Mouse (Mus musculus) frontal cortex, postnatal 25 days (tissue): ENCODE data around the gene 4933415A04Rik.

ENCODE experiments used
- DNase-seq, 2 experiments: peaks; one replicate each; pipeline ENCODE4 v3.0.0; 2022; ENCODE audit warnings: low spot score in 2 of 2

Gene 4933415A04Rik

DNA sequence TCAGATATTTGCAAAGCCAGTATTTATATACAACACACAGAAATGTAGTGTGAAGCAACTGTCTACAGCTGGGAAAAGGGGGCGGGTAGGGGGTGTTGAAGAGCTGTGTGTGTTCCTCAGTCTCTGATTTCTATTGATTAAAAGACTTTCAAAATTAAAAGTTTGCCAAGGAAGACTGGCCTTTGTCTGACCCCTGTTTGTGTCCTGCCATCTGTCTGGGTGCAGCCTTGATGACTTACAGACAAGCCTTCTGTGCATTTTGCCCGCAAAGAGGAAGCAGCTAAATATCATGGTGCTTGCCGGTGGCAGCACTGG, 11.8 kb upstream of the 4933415A04Rik start:
- DNase-seq = no peak

DNA sequence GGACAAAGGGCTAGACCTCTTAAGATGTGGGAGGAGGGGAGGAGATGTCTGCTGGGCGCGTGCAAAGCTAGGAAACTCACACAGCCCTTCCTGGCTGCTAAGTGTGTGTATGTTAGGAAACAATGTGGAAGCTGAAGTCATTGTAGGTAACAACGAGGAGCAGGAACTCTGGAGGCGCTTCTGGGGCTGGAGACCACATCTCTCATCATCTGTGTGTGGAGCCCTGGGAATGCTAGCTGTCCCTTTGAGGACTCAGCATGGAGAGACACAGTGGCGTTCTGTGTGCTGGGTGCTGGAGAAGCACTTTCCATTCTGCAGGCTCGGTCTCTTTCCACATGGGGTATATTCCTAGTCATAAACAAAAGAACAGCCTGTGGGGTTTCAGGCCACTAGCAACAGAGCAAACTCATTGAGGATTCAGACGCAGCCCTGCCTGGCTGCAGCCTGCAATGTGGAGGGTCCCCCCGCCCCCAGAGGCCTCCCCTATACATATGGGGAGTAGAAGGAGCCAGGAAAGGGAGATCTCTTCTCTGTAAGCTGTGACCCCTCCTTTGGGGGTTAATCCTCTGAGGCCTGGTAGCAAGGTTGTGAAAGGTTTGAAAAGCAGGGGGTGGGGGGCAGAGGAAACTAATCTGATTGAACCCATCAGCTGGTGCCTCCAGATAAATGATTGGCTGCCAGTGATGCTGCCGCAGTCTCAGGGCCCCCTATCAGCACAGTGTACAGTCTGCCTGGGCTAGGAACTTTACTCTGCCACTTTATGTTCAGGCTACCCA, 11.3 kb upstream of the 4933415A04Rik start:
- DNase-seq = no peak

DNA sequence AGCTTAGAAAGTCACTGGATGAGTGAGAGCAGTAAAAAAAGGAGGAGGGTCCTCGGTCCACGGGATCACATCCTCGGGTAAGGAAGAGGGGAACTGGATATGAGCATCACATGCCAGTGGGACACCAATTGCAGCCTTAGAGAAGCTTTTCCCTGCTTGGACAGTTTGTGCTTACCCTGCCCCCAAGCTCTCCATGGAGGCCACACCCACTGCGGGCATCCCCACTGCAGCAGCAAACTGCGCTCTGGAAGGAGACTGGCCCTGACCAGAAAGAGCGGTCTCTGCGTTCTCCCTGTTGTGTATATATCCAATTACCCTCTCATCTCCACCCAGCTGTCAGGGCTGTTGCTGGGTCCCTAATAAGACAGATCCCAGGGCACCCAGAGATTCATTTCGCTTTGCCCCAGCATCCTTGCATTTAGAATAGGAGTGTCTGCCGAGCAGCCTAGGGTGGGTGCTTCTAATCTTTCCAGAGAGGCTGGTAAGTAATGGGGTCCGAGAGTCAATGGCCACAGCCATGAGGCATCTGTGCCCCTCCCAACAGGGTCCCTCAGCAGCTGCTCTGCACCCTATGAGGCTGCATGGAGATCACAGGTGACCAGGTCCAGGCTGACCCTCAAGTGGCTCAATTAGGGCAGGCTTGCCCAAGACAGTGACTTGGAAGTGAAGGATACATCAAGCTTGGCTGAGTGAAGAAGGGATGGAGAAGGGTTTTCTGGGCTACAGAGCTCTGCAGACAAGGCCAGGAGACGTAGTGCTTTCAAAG, 8.9 kb upstream of the 4933415A04Rik start:
- no peak for DNase-seq

DNA sequence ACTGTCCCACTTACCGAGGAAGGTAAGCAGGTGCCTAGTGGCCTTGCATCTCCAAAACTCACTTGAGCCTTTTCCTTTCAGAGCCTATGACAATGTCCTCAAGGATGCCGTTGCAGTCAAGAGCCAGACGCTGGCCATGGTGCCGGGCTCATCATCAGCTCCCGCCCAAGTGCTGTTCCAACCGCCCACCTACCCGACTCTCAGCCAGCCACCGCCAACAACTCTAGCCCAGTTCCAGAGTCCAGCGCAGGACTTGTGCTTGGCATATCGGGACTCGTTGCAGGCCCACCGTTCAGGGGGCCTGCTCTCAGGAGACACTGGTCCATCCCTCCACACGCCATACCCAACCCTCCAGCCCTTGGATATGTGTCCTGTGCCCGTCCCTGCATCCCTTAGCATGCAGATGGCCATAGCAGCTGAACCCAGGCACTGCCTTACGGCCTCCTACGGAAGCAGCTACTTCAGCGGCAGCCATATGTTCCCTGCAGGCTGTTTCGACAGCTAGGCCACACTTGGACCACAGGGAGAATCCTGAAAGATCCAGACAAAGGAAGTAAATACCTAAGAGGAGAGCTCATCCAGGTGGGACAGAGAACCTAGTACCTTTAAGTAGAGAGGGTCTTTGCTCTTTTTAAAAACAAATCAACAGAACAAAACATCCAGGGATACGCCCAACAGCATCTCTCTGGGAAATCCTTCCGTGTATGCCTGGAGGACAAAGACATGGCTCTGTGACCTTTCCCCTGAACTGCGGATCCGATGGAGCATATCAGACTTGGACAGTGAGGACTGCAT, 1.4 kb upstream of the 4933415A04Rik start:
- no peak for DNase-seq

DNA sequence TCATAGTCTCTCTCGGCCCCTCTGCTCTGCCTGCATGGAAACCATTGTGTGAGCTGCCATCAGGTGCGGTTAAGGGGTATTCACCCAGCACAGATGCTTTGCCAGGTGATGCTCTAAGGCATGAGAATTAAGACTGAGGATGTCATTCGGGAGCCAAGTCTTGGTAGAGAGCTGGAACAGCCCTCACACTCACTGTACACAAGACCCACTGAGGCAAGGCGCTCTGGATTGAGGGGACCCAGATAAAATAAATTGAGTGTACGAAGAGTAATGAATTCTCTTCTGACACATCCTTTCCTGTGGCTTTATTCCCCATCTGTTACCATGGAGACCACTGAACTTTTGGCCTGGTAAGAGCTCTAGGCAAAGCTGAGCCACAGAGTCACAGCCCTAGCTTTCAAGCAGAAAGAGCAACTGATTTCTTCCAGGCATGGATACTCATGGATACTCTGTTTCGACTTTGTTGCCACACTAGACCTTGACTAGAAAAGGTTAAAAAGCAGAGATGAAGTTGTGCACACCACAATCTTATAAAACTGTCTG, 2.8 kb downstream of the 4933415A04Rik start:
- DNase-seq = no peak

DNA sequence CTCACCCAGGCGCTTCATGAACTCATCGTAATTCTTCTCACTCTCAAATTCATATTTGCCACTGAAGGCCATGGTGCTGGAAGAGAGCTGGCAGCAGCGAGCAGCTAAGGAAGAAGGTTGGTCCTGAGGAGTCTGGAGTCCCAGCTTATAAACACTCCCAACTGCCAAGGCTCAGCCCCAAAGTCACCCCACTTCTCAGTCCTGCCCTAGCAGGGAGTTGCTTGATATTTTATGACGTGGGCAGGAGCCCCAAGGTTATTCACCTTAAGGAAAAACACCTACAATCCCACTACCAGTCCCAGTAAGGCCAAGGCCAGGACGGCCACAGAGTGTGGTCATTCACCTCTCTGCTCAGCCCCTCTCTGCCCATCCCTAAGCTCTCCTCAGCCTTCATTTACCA, 14.6 kb downstream of the 4933415A04Rik start, which contains the start of gene Fabp6:
Gene Fabp6 (minus strand): TSS at position 101 of the 400 bp plus-strand sequence.
- DNase-seq = no peak

DNA sequence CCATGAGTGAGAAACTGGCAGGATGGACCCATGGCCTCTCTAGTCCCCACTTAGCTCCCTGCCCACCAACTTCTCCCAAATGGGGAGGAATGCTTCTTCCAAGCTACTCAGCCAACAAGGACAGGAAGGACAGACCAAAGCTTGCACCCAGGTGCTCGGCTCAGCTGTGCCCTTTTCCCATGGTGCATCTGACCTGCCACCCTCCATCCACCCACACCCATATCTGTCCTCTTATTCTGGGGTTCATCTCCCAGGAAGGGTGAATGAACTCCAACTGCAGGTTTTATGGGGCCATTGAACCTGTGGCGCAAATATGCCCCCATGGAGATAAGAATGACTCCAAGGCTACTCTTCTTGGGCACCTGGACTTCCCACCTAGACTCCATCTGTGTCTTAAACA, 17.4 kb downstream of the 4933415A04Rik start:
- DNase-seq = no peak

DNA sequence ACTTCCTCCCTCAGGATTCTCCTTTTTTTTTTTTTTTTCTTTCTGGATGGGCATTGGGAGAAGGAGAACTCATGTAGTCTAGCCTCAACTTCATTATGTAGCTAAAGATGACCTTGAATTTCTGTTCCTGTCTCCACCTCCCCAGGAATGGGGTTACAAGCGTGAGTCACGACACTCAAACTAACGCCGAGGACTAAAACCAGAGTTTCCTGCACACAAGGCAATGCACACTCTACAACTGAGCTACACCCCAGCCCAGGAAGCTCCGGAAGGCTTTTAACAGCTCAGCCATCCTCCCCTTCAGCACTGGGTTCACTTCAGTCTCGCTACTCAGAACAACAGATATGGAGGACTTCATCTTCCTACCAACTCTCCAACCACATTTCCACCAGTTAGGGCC, 18.1 kb downstream of the 4933415A04Rik start:
- DNase-seq = no peak

DNA sequence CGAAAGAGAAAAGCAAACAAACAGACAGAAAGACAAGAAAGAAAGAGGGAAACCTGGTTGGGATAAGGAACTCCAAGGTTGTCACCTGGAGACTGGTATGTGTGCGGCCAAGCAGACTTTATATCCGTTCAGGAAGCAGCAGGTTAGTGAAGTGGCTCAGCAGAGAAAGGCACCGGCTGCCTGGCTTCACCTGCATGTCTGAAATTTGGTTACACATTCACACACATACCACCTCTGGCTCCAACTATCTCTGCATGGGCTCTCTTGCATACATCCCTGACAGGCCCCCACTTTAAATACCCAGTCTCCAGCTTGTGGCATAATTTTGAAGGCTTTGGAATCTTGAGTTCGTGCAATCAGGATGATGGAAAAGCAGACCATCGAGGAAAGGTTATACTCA, 19.0 kb downstream of the 4933415A04Rik start:
- no peak for DNase-seq

DNA sequence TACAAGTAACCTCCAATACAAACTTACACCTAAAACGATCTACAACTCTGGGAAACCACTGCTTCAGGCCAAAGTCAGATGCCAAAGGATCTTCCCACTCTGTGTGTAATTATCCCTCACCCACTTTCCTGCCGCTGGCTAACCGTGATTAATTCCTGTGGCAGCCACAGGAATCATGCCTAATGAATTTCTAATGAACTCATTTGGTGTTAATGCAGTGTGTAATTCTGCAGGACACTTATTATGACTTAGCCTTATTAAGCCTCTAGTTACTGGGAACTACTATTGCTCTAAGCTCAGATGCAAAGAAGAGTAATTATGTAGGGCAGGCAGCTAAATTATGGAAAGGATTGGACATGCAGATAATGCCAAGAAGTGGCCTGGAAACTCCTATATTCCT, 21.6 kb downstream of the 4933415A04Rik start:
- no peak for DNase-seq

DNA sequence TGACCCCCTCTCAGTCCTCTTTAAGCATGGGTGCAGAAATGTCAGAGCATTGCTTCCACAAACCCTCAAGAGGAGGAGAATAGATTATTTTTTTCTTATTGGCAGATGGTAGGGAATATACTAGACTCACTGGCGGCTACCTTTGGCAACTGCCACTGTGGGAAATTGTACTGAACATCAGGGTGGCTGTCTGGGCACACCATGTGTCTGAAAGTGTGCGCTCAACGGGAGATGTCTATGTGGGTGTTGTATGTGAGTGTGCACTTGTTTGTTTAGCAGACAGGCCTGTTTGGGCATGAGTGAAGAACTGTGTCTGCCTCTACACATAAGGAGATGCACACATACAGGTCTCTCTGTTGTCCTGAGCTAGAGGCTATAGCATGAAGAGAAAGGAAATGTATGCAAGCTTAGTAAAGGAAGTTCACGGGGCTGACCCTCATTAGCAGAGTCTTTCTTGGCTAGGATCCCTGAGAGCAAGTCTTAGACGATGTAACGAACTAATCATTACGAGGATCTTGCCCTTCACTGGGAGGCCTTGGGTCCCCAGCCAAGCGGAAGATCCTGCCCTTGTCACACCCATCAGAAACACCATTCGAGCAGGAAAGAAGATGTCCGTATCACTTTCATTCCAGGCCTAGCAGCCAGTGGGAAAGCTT, 23.3 kb downstream of the 4933415A04Rik start:
- no peak for DNase-seq

DNA sequence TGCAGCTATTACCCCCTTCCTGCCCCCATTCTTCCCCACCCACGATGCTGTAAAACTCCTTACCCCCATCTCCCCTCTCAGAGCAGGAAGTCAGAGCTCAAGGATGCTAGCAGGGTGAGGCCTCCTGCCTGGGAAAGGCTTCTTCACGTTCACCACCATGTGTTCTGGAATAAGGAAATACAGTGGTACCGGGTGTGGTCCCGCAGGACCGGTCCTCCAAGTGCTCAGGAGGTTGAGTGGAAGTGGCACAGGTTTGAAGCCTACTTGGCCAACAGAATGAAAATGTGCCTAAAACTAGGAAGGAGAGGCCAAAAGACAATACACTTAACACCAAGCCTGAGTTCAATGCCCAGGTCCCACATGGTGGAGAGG, 23.8 kb downstream of the 4933415A04Rik start:
- no peak for DNase-seq

DNA sequence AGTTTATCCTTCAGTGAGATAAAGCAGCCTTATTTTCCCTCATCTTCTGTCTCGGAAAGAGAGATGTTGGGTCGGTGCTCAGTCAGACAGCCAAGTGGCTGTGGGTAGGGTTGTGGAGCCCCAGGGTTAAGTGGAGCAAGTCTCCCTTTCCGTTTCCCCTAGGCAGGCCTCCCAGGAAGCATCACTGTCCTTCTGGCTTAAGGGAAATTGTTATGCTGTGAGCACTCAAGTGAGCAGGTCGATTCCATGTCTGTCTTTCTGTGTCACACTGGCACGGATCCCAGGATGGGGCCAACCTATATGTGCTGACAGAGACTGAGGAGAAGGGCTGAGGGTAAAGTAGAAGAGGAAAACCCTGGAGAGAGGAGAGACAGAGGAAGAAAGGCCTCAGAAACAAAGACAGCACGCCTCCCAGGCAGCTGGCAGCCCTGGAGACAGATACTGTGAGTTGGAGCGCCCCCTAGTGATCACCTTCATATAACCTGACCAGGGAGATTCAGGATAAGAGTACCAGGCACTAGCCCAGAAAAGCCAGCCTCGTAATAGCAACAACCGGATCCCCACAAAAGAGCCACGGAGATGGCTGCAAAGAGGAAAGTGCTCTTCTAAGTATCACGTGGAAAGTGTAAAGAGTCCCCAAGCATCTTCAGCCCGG, 26.1 kb downstream of the 4933415A04Rik start:
- peak; percentile 67 to 80 for DNase-seq

DNA sequence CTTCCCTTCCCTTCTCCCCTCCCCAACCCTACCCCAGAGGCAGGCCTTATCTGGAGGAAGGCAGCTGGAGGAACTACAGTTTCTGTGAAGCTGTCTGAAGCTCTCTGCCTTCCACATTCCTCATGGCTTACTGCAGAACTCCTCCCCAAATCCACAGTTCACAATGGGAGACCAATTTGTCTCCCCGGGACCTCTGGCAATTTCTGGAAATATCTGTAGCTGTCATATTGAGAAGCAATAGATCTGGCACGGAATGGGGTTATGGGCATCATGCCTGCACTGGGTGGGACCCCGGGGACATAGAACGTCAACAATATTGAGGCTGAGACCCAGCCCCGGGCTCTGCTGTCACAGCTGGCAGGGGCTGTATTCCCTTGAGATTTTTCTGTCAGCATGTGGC, 31.1 kb downstream of the 4933415A04Rik start:
- no peak for DNase-seq

DNA sequence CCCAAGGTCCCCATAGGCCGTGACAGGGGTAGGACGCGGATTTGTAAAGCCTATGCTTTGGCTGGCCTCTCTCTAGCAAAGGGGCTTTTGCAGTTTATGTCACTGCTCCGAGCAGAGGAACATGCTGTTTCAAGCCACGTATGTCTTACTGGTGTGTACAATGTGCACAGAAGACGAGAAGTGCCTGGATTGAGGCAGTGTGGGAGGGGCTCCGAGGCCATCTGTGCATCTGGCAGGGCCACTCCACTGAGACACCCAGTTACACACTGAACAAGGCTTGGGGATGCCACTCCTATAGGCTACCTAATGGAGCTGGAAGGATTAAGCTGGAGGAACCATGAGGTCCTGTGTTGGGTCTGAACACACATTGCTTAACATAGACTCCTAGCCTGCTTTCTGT, 31.6 kb downstream of the 4933415A04Rik start:
- no peak for DNase-seq

DNA sequence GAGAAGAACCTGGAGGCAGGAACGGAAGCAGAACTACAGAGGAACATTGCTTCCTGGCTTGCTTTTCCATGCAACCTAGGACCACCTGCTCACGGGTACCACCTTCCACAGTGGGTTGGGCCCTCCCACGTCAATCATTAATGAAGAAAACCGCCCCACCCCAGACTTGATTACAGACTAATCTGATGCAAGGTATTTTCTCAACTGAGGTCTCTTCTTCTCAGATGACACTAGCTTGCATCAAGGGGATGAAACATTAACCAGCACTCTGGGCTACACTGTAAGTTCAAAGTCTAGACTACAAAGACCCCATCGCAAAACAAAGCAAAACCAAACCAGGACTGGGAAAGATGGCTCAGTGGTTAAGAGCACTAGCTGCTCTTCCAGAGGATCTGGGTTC, 34.9 kb downstream of the 4933415A04Rik start:
- DNase-seq = no peak

DNA sequence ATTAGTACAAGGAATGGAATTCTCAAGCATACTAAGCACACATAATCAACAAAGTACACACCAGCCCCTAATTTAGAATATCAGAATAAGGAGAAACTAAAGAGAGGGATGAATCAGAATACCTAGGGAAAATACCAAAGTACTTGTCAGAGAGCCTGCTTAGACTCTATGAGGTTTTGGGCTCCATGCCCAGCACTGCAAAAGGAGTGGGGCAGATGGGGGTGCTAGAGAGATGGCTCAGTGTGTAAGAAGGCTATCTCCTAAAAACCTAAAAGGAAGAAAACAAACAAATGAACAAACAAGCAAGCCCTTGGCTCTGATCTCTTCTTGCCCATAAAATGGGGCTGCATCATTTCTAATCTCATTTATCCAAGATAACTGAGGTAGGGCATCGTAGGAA, 37.5 kb downstream of the 4933415A04Rik start:
- DNase-seq = no peak

DNA sequence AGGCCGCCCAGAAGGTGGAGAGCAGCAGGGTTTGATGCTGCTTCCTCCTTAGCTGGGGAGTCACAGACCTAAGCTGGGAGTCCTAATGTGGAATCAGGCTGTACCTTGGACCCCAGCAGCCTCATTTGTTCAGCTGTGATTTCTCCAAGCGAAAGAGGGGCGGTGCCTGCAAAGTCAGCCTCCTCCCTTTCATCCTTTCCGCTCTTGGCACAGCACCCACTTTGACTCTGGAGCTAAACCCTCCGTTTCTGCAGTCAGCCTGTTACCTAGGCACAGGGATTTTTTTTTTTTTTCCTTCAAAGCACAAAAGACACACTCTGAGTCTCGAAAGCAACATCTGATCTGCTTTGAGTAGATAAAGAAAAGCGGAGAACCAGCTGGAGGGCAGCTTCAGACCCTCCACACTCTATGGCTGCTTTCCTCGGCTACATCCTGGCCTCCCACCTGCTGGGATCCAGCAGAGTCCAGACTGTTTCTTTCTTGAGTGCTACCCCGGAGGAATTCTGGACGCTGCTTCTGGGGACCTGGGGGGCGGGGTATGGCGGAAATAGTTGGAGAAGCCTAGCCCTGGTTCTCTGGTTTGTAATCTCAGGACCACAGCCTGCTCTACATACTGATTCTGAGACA, 39.6 kb downstream of the 4933415A04Rik start:
- no peak for DNase-seq

DNA sequence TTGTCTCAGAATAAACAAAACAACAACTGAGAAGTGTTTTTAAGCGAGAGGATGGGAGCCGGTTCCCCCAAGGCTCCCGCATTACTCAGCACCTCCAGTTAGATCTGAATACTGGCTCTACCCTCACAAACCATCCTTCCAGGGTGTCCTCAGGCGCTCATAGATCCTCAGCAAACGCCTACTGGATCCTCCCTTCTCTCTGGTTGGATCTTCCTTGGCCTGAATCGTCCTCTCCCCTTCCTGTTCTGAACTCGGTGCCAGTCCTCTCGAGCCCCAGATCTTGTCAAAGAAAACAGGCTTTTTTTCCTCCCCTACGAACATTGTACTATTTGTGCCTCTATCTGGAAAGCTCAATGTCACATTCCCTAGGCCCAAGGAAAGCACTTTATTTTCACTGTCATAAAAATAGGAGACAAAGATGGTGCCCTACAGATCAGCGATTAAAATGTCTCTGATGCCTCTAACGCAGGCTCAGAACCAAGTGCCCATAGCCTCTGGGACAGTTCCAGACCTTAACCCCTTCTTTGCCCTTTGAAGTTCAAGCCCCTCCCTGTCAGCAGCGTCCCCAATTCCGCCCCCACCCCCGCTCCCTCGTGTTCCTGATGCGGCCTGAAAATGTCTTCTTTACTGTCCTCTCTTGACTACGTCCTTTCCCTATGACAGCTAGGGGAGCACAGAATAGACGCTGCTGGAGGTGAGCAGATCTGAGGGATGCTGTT, 40.2 kb downstream of the 4933415A04Rik start:
- DNase-seq = no peak

DNA sequence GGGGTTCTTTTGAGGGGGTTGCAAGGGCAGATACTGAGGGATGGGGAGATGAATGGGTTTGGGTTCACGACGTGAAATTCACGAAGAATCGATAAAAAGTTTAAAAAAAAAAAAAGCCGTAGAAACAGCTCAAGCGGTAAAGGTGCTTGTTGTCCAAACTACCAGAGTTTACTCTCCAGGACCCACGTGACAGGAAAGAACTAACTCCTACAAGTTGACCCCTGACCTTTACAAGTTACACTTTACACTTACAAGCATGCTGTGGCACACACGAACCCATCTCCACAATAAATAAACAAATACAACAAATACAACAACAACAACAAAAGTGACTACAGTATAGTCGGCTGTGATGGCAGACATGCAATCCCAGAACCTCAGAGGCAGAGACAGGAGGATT, 44.8 kb downstream of the 4933415A04Rik start:
- no peak for DNase-seq
